Mouse (Mus musculus) kidney, postnatal 0 days (tissue): Measurements from ENCODE around the gene Adamtsl5. TPM values are rescaled to one million over a fixed set of nuclear protein-coding genes. Genes with fewer than 3 reads are reported as not detected.
A peak's percentile ranks its signal among the peaks of the same experiment; 100 is the strongest.

Experiments used
- ATAC-seq: fragments of 200-750 bp; cut with Nextera tagmentation; replicated peaks from 2 replicates; pipeline ENCODE4 v1.8.0; 2017; ENCODE audit warnings: low read depth, moderate number of reproducible peaks, moderate TSS enrichment, moderate library complexity; ENCODE audit not compliant: low FRiP score
- DNase-seq: peaks from one replicate; pipeline ENCODE4 v3.0.0-alpha.2; 2016; ENCODE audit warnings: low spot score
- H3K27ac ChIP-seq: fragments of 300-500 bp; sonication (generic); 2 replicates; pipeline ENCODE4 v1.5.1; 2014; ENCODE audit warnings: mild to moderate bottlenecking
- H3K27me3 ChIP-seq: fragments of 300-500 bp; sonication (generic); 2 replicates; pipeline ENCODE4 v1.6.1; 2014; ENCODE audit warnings: low read length, mixed read lengths; ENCODE audit not compliant: insufficient read depth
- H3K36me3 ChIP-seq: fragments of 300-500 bp; sonication (generic); 2 replicates; pipeline ENCODE4 v1.6.1; 2014; ENCODE audit warnings: low read length, mixed read lengths; ENCODE audit not compliant: insufficient read depth
- H3K4me1 ChIP-seq: fragments of 300-500 bp; sonication (generic); replicated peaks from 2 replicates; pipeline ENCODE4 v1.6.1; 2014; ENCODE audit warnings: antibody characterized with exemption, low read length, mixed read lengths; ENCODE audit not compliant: insufficient read depth
- H3K4me2 ChIP-seq: fragments of 300-500 bp; sonication (generic); 2 replicates; pipeline ENCODE4 v1.6.1; 2014; ENCODE audit warnings: mild to moderate bottlenecking, low read length, moderate library complexity, mixed read lengths
- H3K4me3 ChIP-seq: fragments of 300-500 bp; sonication (generic); replicated peaks from 2 replicates; pipeline ENCODE4 v1.5.1; 2014; ENCODE audit warnings: low read depth, low read length
- H3K9ac ChIP-seq: fragments of 300-500 bp; sonication (generic); 2 replicates; pipeline ENCODE4 v1.6.1; 2014; ENCODE audit warnings: low read depth, low read length
- H3K9me3 ChIP-seq: fragments of 300-500 bp; sonication (generic); replicated peaks from 2 replicates; pipeline ENCODE4 v1.6.1; 2016; ENCODE audit warnings: low read length, inconsistent platforms, mixed read lengths
- CTCF ChIP-seq: IDR thresholded peaks from 2 replicates; pipeline ENCODE4 v1.5.1; 2016; ENCODE audit warnings: antibody characterized with exemption, low read depth, mild to moderate bottlenecking, moderate library complexity
- WGBS: fragments of 180-500 bp; shearing (Covaris S2); extraction: QIAGEN DNeasy Blood & Tissue Kit; methylation state at CpG from one replicate; pipeline ENCODE4 v1.1.7; 2014; 5-methylcytosine and 5-hydroxymethylcytosine counted together
- polyA plus RNA-seq: library from polyadenylated mRNA; unstranded; fragments of >200 nt; fragmentation: Nextera tagmentation; extraction: Ambion mirVana; gene quantifications from 2 replicates; pipeline ENCODE4 v1.2.1, GENCODE M21; 2015

The Adamtsl5 gene
- 3.0 and 3.2 TPM in 2 replicates for polyA plus RNA-seq

DNA sequence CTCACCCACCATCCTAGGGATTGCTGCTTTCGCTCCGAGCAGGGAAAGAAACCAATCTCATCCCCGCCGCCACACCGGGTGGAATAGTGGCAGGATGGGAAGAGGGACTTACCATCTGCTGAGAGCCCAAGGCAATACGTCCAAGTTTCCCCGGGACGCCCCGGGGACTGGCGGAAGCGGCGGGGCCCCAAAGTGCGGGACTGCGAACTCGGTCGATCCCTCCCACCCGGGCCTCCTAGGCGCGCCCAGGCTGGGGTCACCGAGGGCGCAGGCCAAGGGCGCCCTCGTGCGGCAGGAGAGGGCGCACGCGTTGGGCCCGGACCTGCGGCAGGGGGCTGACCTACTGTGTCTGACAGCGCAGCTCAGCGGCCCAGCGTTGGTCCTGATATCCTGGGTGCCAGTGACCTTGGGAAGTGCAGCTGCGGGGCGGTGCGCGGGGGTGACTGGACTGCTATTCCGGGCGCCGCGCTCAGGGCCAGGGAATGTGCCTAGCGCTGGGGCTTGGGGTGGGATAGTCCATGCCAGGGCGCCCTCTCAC is at the start of gene Adamtsl5:
Gene Adamtsl5, minus strand, starts transcription at position 169 of the 538 bp plus-strand sequence.
- H3K4me1 ChIP-seq, result peaks cover 15% of the 10 kb centered on the region
- ATAC-seq, result peak; percentile 30; the same call in 1 of the 2 replicates
- peak; percentile 47 for DNase-seq
- H3K4me2 ChIP-seq, result peak within 1 kb of the TSS; percentile 53
- H3K4me3 ChIP-seq, result peak within 1 kb of the TSS; percentile 30
- TF ChIP-seq CTCF, result peak; percentile 73
- no peaks in the 10 kb centered on the region for H3K9me3 ChIP-seq
- H3K27ac ChIP-seq, result no peak within 1 kb of the TSS
- no peaks in the 10 kb centered on the region for H3K36me3 ChIP-seq
- H3K9ac ChIP-seq, result peak within 1 kb of the TSS; percentile 37; the same call in 1 of the 2 replicates
- H3K27me3 ChIP-seq, result peaks cover 27% of the 10 kb centered on the region
- WGBS, result under 1% methylated on average over 35 of the region's 42 CpGs

DNA sequence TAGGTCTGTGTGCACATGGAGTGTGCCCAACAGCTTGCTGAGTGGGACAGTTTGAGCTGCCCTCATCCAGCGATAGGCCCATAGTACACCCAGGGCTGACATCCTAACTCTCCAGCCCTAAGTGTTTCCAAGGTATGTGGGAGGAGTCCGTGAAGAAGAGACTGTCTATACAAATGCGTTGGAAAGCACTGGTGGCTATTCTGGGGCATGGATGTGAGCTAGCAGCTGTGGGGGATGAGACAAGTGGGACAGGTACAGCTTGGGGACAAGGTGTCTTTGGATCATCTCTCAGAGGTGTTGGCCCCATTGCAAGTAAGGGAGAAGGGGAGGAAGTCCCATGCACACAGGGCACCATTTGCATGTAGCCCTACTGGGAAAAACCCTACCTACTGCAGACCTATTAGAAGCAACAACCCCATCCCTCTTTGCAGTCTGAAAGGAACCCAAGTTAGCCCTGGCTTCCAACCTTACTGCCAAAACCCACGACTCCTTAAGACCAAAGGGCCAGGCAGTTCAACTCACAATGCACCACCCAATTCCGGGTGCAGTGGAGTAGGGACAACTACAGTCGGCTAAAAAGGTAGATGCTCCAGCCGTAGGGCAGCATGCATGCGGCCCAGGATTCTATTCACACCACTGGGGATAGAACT is 49.4 kb upstream of the Adamtsl5 start:
- Histone ChIP-seq H3K4me3 (peak overlapping the region; percentile 75), H3K27ac (peak overlapping the region; percentile 98), H3K36me3 (peaks cover 30% of the 10 kb centered on the region), H3K4me1 (peaks cover 14% of the 10 kb centered on the region), H3K4me2 (peak overlapping the region; percentile 83), H3K9ac (peak overlapping the region; percentile 91; the same call in 1 of the 2 replicates), H3K9me3 (no peaks in the 10 kb centered on the region), H3K27me3 (no peaks in the 10 kb centered on the region)
- TF ChIP-seq CTCF, result no peak
- WGBS, result 29% methylated on average over 8 of the region's 8 CpGs
- DNase-seq (no peak), ATAC-seq (no peak)

DNA sequence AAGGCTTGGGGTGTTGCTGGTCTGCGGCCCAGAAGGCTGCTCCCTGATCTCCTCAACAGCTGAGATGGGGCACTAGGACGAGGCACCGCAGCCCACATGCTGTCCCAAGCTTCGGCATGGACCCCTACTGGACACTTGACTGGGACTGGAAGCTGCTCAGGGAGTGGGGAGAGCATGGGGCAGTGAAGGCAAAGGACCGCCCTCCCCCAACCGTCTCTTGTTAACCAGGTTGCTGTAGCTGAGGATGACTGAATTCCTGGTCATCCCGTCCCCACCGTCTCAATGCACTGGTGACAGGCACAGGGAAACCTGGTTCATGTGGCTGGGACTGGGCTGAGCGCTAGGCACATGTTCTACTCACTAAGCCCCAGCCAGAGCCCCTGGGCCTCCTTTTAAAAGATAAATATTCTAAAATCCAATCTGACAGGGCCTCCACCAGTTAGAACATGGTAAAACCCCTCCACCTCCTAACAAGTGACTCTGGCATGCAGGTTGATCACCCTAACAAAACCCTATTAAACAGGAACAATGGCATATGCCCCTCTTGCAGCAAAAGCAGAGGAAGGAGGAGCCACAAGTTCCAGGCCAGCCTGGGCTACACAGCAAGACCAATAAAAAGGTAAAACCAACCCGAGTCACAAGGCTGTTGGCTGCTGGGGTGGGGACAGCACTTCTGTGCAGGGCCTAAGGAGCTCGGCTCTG is 48.8 kb upstream of the Adamtsl5 start:
- no peak for TF ChIP-seq CTCF
- WGBS, result 83% methylated on average over 11 of the region's 11 CpGs
- peaks cover 33% of the 10 kb centered on the region for H3K36me3 ChIP-seq

DNA sequence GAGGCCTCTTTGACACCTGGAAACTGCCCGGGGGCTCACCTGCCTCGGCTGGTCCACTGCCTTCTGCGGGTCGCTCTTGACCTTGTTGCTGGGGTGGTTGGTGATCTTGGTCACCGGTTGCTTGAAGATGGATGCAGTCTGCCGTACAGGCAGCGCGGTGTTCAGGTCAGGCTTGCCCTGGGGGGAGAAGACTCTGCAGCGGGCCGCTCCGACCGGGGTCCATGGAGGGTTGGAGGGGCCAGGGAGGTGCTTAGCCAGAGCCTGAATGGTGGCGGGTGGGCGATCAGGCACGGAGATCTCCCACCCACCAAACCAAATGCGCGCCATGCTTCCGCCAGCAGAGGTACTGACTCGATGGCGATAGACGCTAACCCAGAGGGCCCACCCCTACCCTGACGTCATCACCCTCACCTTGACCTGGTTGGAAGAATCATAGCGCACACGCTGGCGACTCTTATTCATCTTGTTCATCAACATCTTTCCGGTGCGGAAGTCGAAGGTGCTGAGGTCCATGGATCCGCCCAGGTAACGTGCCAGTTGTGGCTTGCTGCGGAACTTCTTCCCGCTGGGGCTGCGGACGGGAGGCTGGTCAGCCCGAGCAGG is 46.9 kb upstream of the Adamtsl5 start:
- Histone ChIP-seq H3K9me3 (no peaks in the 10 kb centered on the region), H3K4me3 (no peak overlapping the region), H3K27ac (no peak overlapping the region; the same call in 1 of the 2 replicates), H3K4me2 (no peak overlapping the region), H3K27me3 (no peaks in the 10 kb centered on the region), H3K4me1 (peaks cover 10% of the 10 kb centered on the region), H3K9ac (no peak overlapping the region), H3K36me3 (peaks cover 43% of the 10 kb centered on the region)
- 94% methylated on average over 35 of the region's 35 CpGs for WGBS
- ATAC-seq (no peak), DNase-seq (no peak)
- TF ChIP-seq CTCF, result no peak

More for the DNA sequence above, 48.8 kb upstream of the Adamtsl5 start:
- H3K9ac ChIP-seq, result peak overlapping the region; percentile 91; the same call in 1 of the 2 replicates
- no peaks in the 10 kb centered on the region for H3K9me3 ChIP-seq
- H3K4me3 ChIP-seq, result no peak overlapping the region
- peaks cover 14% of the 10 kb centered on the region for H3K4me1 ChIP-seq
- ATAC-seq (no peak), DNase-seq (no peak)
- H3K27me3 ChIP-seq, result no peaks in the 10 kb centered on the region
- H3K27ac ChIP-seq, result peak overlapping the region; percentile 98; the same call in 1 of the 2 replicates
- H3K4me2 ChIP-seq, result peak overlapping the region; percentile 83; the same call in 1 of the 2 replicates

DNA sequence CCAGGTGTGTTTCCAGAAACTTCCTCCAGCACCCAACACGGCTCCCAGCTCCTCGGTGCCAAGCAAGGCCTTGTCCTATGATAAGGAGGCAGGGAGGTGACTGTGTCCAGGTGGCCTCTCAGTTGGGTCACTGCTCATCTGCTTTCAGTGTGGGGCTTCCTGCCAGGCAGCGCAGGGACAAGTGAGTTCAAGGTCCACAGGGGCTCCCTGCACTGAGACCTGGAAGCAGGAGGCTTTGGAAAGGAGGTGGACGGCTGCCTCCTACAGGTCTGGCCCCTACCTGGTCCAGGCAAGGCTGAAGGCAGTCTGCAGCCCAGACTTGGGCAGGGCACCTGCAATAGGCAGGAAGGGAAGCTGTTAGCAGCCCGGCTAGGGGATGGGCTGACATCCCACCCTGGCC is 44.5 kb upstream of the Adamtsl5 start:
- H3K9ac ChIP-seq, result no peak overlapping the region
- WGBS, result 91% methylated on average over 5 of the region's 5 CpGs
- no peak for DNase-seq
- peaks cover 43% of the 10 kb centered on the region for H3K36me3 ChIP-seq
- H3K4me1 ChIP-seq, result peaks cover 8% of the 10 kb centered on the region
- H3K4me2 ChIP-seq, result no peak overlapping the region
- no peaks in the 10 kb centered on the region for H3K9me3 ChIP-seq
- peak; percentile 25; the same call in 1 of the 2 replicates for TF ChIP-seq CTCF
- no peak overlapping the region for H3K27ac ChIP-seq
- ATAC-seq, result no peak; the same call in 1 of the 2 replicates
- H3K4me3 ChIP-seq, result no peak overlapping the region
- H3K27me3 ChIP-seq, result no peaks in the 10 kb centered on the region

DNA sequence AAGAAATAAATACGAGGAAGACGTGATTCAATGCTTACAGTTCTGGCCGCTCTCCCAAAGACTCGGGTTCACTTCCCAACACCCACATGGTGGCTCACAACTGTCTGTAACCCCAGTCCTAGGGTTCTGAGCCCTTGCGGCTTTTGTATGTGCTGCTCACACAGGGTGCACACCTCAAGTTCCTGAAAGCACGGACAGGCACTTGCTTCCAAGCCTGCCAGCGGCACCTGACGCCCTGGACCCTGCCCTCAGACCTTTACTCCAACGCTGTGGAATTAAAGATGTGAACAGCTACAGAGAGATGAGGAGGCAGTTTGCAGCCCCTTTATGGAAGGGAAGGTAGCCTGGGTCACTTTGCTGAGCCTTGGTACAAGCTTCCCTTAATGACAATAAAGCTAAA is 42.5 kb upstream of the Adamtsl5 start:
- Histone ChIP-seq H3K9me3 (no peaks in the 10 kb centered on the region), H3K4me3 (no peak overlapping the region), H3K4me1 (peaks cover 3% of the 10 kb centered on the region; the same call in 1 of the 2 replicates), H3K27ac (no peak overlapping the region), H3K27me3 (no peaks in the 10 kb centered on the region), H3K36me3 (peaks cover 43% of the 10 kb centered on the region), H3K9ac (no peak overlapping the region), H3K4me2 (no peak overlapping the region)
- TF ChIP-seq CTCF, result no peak
- WGBS, result 69% methylated on average over 9 of the region's 9 CpGs
- DNase-seq (no peak), ATAC-seq (no peak)
